Mouse (Mus musculus) cerebellum, adult (tissue): ENCODE data around the gene Flywch1.
"Not testable (repeated sequence)": the region's sequence is repeated elsewhere in the genome, so short reads cannot be mapped to it uniquely, and the experiment has no call there.

Experiments
- ATAC-seq: cut with Nextera tagmentation; 2 replicates; pipeline ENCODE4 v1.9.2; 2017; ENCODE audit warnings: mild to moderate bottlenecking, moderate library complexity, mixed read lengths; ENCODE audit not compliant: insufficient number of reproducible peaks, low FRiP score, low TSS enrichment

The Flywch1 gene

GRCm38 (mm10) chr17:23783352-23783751, 11.9 kb upstream of the Flywch1 start:
- no peak for ATAC-seq

DNA sequence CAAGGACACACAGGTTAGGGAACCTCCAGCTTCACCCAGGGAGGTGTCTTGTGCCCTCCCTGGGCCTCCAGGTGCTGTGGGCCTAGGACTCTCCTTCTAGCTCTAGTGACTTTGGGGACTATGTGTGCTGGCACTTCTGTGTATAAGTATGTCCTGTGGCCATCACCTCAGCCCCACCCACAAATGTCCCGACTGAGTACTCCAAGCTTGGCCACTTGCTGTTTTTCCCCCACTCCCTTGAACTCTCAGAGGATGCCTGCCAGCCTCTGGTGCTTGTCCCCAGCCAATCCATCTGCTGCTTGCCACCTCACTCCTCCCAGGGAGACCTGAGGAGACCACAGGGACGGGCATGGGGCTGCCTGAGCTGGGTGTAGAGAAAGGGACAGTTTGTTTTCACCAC, 7.0 kb upstream of the Flywch1 start:
- no peak for ATAC-seq

- ATAC-seq: no peak
These were observed 5.7 kb upstream of the Flywch1 start for GRCm38 (mm10) chr17:23777141-23777540.

DNA sequence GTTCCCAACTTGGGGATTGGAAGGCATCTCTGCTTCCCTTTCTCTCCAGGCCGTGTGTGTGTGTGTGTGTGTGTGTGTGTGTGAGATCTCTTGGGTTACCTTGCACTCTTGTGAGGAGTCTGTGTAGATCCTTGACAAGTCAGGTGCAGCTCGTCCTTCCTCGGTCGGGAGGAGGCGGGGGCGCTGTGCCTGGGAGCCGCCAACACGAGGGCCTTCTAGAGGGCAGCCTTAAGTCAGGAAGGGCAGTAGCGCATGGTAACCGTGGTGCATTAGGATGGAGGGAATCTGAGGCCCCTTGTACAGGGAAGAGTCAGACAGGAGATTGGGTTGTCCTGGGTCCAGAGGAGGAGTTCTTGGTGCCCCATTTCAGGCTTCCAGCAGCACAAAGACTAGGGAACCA, 4.8 kb upstream of the Flywch1 start:
- ATAC-seq: no peak

DNA sequence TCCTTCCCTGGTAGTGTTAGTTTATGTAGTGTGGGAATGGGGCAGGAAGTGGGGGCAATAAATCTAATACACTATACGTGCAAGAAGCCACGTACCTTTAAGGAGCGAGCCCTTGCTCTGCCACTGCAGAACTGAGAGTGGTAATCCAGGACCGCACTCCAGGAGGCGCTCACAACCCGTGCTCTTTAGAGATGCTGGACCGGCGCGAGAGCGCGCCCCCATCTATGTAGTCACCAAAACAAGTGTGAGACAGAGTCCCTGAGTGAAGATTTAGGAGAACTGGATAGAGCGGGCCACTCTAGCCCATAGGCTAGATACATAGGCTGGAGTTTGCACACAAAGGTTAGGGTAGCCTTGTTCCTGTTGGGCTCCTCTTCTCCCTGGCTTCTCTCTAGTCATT, 2.7 kb upstream of the Flywch1 start:
- 0 out of 2 replicates have a peak, but pooled peaks have one; percentile 47 for ATAC-seq

DNA sequence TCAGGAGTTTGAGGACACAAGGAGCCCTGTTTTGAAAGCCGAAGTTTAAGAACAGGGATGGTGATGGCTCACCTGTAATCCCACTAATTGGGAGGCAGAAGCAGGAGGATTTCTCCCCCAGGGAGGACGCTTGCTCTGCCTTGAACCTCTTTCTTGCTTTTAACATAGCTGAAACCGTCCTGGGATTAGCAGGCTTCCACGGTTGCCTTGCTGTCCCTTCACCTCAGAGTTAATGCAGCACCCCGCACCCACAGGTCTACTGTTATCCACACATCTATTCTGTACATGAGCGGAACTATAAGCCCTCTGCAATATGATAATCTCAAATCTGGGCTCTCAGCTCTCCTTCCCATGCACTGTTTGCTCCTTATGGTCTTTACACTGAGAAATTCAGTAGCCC, 2.3 kb upstream of the Flywch1 start:
- no peak for ATAC-seq

DNA sequence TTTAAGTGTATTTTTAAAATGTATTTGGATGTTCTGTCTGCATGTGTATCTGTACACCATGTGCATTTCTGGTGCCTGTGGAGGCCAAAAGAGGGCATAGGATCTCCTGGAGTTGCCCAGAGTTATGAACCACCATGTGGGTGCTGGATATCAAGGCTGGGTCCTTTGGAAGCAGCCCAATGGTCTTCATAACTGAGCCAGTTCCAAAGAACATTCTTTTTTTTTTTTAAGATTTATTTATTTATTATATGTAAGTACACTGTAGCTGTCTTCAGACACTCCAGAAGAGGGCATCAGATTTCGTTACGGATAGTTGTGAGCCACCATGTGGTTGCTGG, 786 bp upstream of the Flywch1 start:
- not testable (repeated sequence) for ATAC-seq

DNA sequence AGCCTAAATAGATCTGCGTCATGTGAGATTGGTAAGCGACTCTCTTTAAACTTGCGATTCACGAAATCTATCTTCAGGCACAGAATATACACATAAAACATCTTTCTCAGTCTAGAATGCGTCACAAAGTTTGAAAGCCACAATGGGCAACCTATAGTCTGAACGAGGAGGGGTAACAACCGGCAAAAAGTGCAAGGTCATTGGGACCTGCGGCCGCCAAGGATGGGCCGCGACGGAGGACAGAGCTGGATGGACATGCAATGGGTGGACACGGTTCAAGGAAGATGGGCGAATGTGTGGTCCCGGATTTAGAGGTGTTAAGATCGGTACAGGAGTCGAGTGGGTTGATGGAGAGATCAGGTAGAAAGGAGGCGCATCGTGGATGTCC, 512 bp downstream of the Flywch1 start:
- ATAC-seq: peak; percentile 51; the same call in 1 of the 2 replicates

DNA sequence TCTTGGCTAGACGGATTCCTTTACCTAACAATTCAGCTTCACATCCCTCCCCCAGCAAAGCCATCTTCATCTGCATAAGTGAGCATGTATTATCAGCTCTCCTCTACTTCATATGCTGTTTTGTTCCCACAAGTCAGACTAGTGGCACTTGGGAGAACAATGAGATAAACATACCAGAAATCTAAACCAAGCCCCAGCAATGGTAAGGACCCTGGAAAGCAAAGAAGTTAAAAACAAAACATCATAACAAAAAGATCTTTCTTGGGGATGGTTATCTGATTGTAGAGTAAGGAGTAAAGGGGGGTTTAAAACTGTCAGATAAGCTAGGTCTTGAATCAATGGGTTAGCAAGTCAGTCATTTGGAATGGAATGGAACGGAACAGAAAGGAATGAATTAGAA, 909 bp downstream of the Flywch1 start:
- ATAC-seq: no peak

GRCm38 (mm10) chr17:23762976-23763375, 8.4 kb downstream of the Flywch1 start:
- ATAC-seq: peak; percentile 36; the same call in 1 of the 2 replicates

DNA sequence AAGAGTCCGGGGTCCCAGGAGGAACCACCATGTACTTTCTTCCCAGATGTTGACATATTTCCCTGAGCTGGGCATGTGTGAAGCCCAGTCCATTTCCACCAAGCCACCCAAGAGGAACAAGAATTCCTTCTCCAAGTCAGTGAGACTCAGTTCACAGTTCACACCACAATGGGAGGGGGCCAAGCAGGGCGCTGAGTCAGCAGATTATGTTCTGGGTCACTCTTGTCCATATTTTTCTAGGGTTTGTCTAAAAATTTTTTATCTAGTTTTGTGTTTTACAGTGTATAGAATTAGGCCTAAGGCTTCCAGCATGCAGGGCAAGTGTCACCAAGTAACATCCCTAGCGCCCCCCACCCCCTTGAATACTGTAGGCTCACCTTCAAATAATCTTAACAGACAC, 10.2 kb downstream of the Flywch1 start:
- ATAC-seq: no peak

GRCm38 (mm10) chr17:23760231-23760630, 11.2 kb downstream of the Flywch1 start:
- no peak for ATAC-seq

DNA sequence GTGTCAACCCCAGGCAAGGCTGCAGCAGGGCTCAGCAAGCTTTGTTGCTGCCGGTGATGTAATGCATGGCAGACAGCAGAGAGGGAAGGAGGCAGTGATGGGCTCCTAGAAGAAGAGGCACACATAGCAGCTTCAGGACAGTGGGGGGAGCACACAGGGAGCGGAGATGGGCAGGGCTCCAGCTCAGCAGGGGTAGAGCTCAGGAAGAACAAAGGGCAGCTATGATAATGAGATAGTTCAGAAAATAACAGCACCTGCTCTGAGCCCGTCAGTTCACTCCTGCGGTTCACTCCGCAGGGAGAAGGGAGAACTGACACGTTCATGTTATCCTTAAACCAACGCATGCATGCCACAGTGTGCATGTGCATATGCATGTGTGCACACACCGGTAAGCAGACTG, 12.6 kb downstream of the Flywch1 start:
- no peak for ATAC-seq

GRCm38 (mm10) chr17:23757581-23757980, 13.8 kb downstream of the Flywch1 start:
- no peak for ATAC-seq

GRCm38 (mm10) chr17:23755689-23756088, 15.7 kb downstream of the Flywch1 start:
- ATAC-seq: no peak

GRCm38 (mm10) chr17:23749400-23750191, 21.8 kb downstream of the Flywch1 start:
- ATAC-seq: no peak

DNA sequence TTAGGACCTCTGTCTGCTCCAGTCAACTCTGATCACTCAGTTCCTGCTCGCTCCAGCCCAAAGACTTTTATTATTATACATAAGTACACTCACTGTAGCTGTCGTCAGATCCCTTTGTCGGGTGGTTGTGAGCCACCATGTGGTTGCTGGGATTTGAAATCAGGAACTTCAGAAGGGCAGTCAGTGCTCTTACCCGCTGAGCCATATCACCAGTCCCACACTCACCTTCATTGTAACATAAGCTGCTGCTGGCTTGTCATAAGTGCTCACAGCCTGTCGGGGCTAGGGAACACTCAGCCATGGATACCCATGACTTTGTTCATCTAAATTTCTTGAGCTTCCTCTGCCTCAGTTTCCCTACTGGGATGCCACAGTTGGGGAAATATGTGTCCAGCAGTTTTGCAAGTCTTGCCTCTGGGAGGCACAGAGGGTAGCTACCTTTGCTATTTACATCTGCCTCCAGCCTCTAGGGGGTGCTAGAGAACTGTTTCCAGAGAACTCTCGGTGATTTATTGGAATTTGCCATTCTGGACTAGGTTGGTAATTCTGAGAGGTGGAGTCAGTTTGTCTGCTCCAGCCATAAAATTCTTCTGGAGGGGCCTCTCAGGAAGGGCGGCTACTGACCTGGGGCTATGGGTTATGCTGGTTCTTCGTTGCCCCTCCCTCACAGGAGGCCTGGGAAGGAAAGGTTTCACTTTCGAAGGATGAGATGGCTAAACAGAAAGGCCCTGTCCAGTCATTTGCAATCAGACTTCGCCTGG, 22.6 kb downstream of the Flywch1 start:
- ATAC-seq: no peak; the same call in 1 of the 2 replicates

- no peak for ATAC-seq
These were observed 23.4 kb downstream of the Flywch1 start for GRCm38 (mm10) chr17:23748026-23748425.

GRCm38 (mm10) chr17:23747471-23747870, 23.9 kb downstream of the Flywch1 start:
- no peak for ATAC-seq

DNA sequence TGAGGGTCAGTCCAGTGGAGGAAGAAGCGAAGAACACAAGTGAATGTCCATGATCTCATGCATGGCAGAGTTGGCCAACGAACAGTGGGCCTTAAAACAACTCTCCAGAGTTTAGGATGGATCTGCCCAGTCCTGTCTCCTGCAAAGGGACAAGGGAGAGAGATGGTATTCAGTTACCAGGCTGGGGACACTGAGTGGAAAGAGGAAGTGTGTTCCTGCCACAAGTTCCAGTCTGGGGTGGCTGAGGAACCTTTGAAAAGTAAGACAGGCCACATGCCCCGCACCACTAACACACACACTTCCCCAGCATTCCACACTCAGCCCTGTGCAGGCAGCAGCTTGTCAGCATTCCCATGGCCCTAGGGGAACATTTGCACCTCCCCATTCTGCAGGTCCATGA, 24.6 kb downstream of the Flywch1 start:
- no peak for ATAC-seq

GRCm38 (mm10) chr17:23746311-23746710, 25.1 kb downstream of the Flywch1 start:
- ATAC-seq: no peak
